ENCODE assay signal across 8 mouse cellular contexts in the genomic region with DNA sequence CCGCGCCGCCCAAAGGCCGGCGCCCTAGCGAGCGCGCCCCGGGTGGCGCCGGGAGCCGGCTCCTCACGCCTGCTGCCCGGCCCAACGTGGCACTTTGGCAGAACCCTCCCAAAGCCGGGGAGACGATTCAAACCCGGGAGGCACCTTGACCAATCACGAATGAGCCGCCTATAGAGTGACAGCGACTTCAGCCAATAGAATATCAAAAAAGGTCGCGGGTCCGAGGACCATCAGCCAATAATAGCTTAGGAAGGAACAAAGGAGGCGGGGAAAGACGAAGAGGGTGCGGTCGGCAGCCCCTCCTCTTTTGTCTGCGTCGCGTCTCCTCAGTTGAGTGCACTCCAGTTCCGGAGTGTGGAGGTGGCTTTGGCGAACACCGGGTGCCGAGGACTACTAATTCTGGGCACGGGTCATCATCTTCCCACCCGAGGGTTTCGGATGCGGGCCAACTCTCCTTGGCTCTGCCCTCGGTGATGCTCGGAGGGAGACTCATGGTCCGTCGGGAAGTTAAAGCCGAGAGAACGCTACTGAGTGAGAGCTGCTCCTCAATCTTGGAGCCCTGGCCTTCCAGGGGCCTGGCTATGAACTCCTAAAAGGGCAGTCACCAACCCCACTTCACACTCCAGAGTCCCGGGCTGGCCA. TPM values are rescaled to one million over a fixed set of nuclear protein-coding genes. Genes with fewer than 3 reads are reported as not detected.
DNase-seq lines count a peak whose midpoint lies in the region; ATAC-seq and TF ChIP-seq lines count a peak whose summit lies in the region.

TSS of gene Cdr2 (minus strand) at position 113 of the 642 bp plus-strand sequence.
TSS of gene Mfsd13b (plus strand) at position 310 of the 642 bp plus-strand sequence.

- peak within 1 kb of the TSS; percentile 87 for H3K4me2 ChIP-seq in embryonic facial prominence, embryonic 14.5 days (ENCODE audit: low read depth, low read length)
- peak within 1 kb of the TSS; percentile 87 for H3K4me2 ChIP-seq in limb, embryonic 13.5 days (replicated peaks)
- peak within 1 kb of the TSS; percentile 96 for H3K4me2 ChIP-seq in midbrain, embryonic 16.5 days (ENCODE audit: low read length)

- H3K36me3 ChIP-seq in embryonic facial prominence, embryonic 14.5 days (ENCODE audit: control insufficient read depth, insufficient read depth, low read length), result no peaks in the 10 kb centered on the region
- peaks cover 2% of the 10 kb centered on the region for H3K36me3 ChIP-seq in heart, adult 2 months (ENCODE audit: control insufficient read depth, insufficient read depth, low read length)
- no peaks in the 10 kb centered on the region for H3K36me3 ChIP-seq in limb, embryonic 13.5 days
- no peaks in the 10 kb centered on the region for H3K36me3 ChIP-seq in midbrain, embryonic 16.5 days (ENCODE audit: control insufficient read depth, insufficient read depth, low read length)

- DNase-seq in 3T3-L1 (ENCODE audit: low read depth, low spot score), result peak; percentile 98
- DNase-seq in adrenal gland, postnatal 4 days (ENCODE audit: low spot score in 2 of 2), result peak; percentile 88 to 90
- DNase-seq in embryonic facial prominence, embryonic 14.5 days (ENCODE audit: low spot score), result peak; percentile 98
- peak; percentile 94 to 96 for DNase-seq in heart, adult 2 months
- peak; percentile 98 for DNase-seq in kidney, adult 8-10 months
- peak; percentile 93 to 97 for DNase-seq in spleen, postnatal 10 days (ENCODE audit: low spot score in 2 of 2)

- no peaks in the 10 kb centered on the region for H3K9me3 ChIP-seq in embryonic facial prominence, embryonic 14.5 days (ENCODE audit: control insufficient read depth, low read length)
- no peaks in the 10 kb centered on the region for H3K9me3 ChIP-seq in limb, embryonic 13.5 days
- H3K9me3 ChIP-seq in midbrain, embryonic 16.5 days (replicated peaks; ENCODE audit: control insufficient read depth, low read length, poor library complexity, severe bottlenecking), result no peaks in the 10 kb centered on the region

- H3K9ac ChIP-seq in embryonic facial prominence, embryonic 14.5 days (ENCODE audit: low read depth, low read length), result peak within 1 kb of the TSS; percentile 83
- H3K9ac ChIP-seq in heart, adult 2 months (ENCODE audit: low read depth, low read length), result peak within 1 kb of the TSS; percentile 79
- H3K9ac ChIP-seq in limb, embryonic 13.5 days, result peak within 1 kb of the TSS; percentile 88
- H3K9ac ChIP-seq in midbrain, embryonic 16.5 days (ENCODE audit: low read depth, low read length), result peak within 1 kb of the TSS; percentile 76

- H3K4me3 ChIP-seq in embryonic facial prominence, embryonic 14.5 days (ENCODE audit: low read depth, low read length), result peak within 1 kb of the TSS; percentile 72
- H3K4me3 ChIP-seq in heart, adult 2 months, result peak within 1 kb of the TSS; percentile 94
- peak within 1 kb of the TSS; percentile 96 for H3K4me3 ChIP-seq in limb, embryonic 13.5 days
- peak within 1 kb of the TSS; percentile 97 for H3K4me3 ChIP-seq in midbrain, embryonic 16.5 days (ENCODE audit: low read depth, low read length)

- WGBS in embryonic facial prominence, embryonic 14.5 days, result 0% methylated on average over 35 of the region's 46 CpGs
- under 1% methylated on average over 46 of the region's 46 CpGs for WGBS in heart, adult 2 months
- under 1% methylated on average over 46 of the region's 46 CpGs for WGBS in limb, embryonic 13.5 days
- WGBS in midbrain, embryonic 16.5 days, result under 1% methylated on average over 46 of the region's 46 CpGs

- H3K27ac ChIP-seq in embryonic facial prominence, embryonic 14.5 days (replicated peaks; ENCODE audit: low read depth, low read length), result peak within 1 kb of the TSS; percentile 56
- peak within 1 kb of the TSS; percentile 93 for H3K27ac ChIP-seq in heart, adult 2 months
- H3K27ac ChIP-seq in limb, embryonic 13.5 days, result peak within 1 kb of the TSS; percentile 70
- peak within 1 kb of the TSS; percentile 78 for H3K27ac ChIP-seq in midbrain, embryonic 16.5 days (ENCODE audit: low read length)

- peak; percentile 97 for ATAC-seq in embryonic facial prominence, embryonic 14.5 days (ENCODE audit: low read depth)
- ATAC-seq in limb, embryonic 13.5 days (ENCODE audit: low FRiP score, low read depth), result peak; percentile 97
- peak; percentile 98 for ATAC-seq in midbrain, embryonic 16.5 days

- TF ChIP-seq POLR2A in heart, adult 2 months (IDR thresholded peaks at IDR 0.05; ENCODE audit: insufficient read depth, low read depth, low read length), result peak; percentile 97

- peaks cover 2% of the 10 kb centered on the region for H3K79me2 ChIP-seq in heart, adult 2 months (replicated peaks; ENCODE audit: control insufficient read depth, insufficient read depth, low read length)

- peaks cover 16% of the 10 kb centered on the region for H3K4me1 ChIP-seq in embryonic facial prominence, embryonic 14.5 days (ENCODE audit: control insufficient read depth, insufficient read depth, low read length)
- peaks cover 5% of the 10 kb centered on the region for H3K4me1 ChIP-seq in heart, adult 2 months (ENCODE audit: control insufficient read depth, insufficient read depth, low read length)
- peaks cover 28% of the 10 kb centered on the region for H3K4me1 ChIP-seq in limb, embryonic 13.5 days
- H3K4me1 ChIP-seq in midbrain, embryonic 16.5 days (ENCODE audit: control insufficient read depth, insufficient read depth, low read length), result peaks cover 25% of the 10 kb centered on the region

- intact Hi-C loops in heart, adult 2 months (cut with DNase I), result loop anchor here (2.0 to 5.0 kb wide), 3 partner anchors 52 to 145 kb away; partner anchors contain the start of genes Igsf6 and Mettl9

- TF ChIP-seq CTCF in heart, adult 2 months (IDR thresholded peaks at IDR 0.05), result no peak

- TF ChIP-seq EP300 in heart, adult 2 months (IDR thresholded peaks at IDR 0.05; ENCODE audit: insufficient read depth, low read depth, low read length), result no peak

- no peaks in the 10 kb centered on the region for H3K27me3 ChIP-seq in embryonic facial prominence, embryonic 14.5 days (replicated peaks; ENCODE audit: control insufficient read depth, insufficient read depth, low read length)
- no peaks in the 10 kb centered on the region for H3K27me3 ChIP-seq in heart, adult 2 months (ENCODE audit: control insufficient read depth, insufficient read depth, low read length)
- H3K27me3 ChIP-seq in limb, embryonic 13.5 days, result no peaks in the 10 kb centered on the region
- no peaks in the 10 kb centered on the region for H3K27me3 ChIP-seq in midbrain, embryonic 16.5 days (ENCODE audit: control insufficient read depth, insufficient read depth, low read depth, low read length)

RNA-seq across cellular contexts. Expression of gene Cdr2, which starts in this region (rescaled TPM):
- 10 to 100 TPM; 11.9 to 18.0 TPM for total RNA-seq in adrenal gland, postnatal 4 days (2021)
- polyA plus RNA-seq in embryonic facial prominence, embryonic 14.5 days (2014; fragmentation: Nextera tagmentation; extraction: Ambion mirVana), result 17.5 and 21.0 TPM in 2 replicates
- total RNA-seq in heart, adult 2 months (2021), result 10 to 100 TPM in 1 of 2 experiments, 1 to 10 TPM in 1; 8.8 to 34.9 TPM
- polyA plus RNA-seq in heart, adult 2 months (2012; rRNA removed), result 11.0 TPM in 2 replicates
- 13.3 and 13.9 TPM in 2 replicates for polyA plus RNA-seq in limb, embryonic 13.5 days (2015; fragmentation: Nextera tagmentation; extraction: Ambion mirVana)
- polyA plus RNA-seq in midbrain, embryonic 16.5 days (2015; fragmentation: Nextera tagmentation; extraction: Ambion mirVana), result 12.6 and 14.6 TPM in 2 replicates

RNA-seq across cellular contexts. Expression of gene Mfsd13b, which starts in this region (rescaled TPM):
- total RNA-seq in adrenal gland, postnatal 4 days (2021), result not detected
- polyA plus RNA-seq in embryonic facial prominence, embryonic 14.5 days (2014; fragmentation: Nextera tagmentation; extraction: Ambion mirVana), result 0.55 TPM in 1 of 2 replicates, not detected in the other
- total RNA-seq in heart, adult 2 months (2021), result not detected
- polyA plus RNA-seq in heart, adult 2 months (2012; rRNA removed), result 0.47 TPM in 1 of 2 replicates, not detected in the other
- 0.25 TPM in 1 of 2 replicates, not detected in the other for polyA plus RNA-seq in limb, embryonic 13.5 days (2015; fragmentation: Nextera tagmentation; extraction: Ambion mirVana)
- 0.11 and 0.63 TPM in 2 replicates for polyA plus RNA-seq in midbrain, embryonic 16.5 days (2015; fragmentation: Nextera tagmentation; extraction: Ambion mirVana)

Comparison
In these comparisons a context has a peak if more than half of its experiments do, and no peak if none do; other contexts are left out.
1. Peak in every context shown above with its lines: DNase-seq, ATAC-seq, H3K4me3 ChIP-seq and H3K27ac ChIP-seq.